Mouse (Mus musculus): ENCODE data around the gene Kcnq5. TPM values are rescaled to one million over a fixed set of nuclear protein-coding genes. Genes with fewer than 3 reads are reported as not detected.
A peak's percentile ranks its signal among the peaks of the same experiment; 100 is the strongest.

Kcnq5 gene
- total RNA-seq (2012; rRNA removed), result 7.6 and 8.2 TPM in 2 replicates
- 7.3 and 8.7 TPM in 2 replicates for total RNA-seq (2014; rRNA removed)
- polyA plus RNA-seq (2012; ENCODE audit: insufficient read length, low read depth), result 5.5 and 6.5 TPM in 2 replicates

GRCm38 (mm10) chr1:21961251-21962082, at the start of gene Kcnq5:
TSS of gene Kcnq5 (minus strand) at chr1:21961942.
- H3K27me3 ChIP-seq (replicated peaks), result no peaks in the 10 kb centered on the region
- H3K9me3 ChIP-seq (replicated peaks; ENCODE audit: low read length), result no peaks in the 10 kb centered on the region
- in situ Hi-C loops (cut with MboI; ENCODE audit: low pct_ligation_motif_present, low pct_unique_long_range_greater_than_20kb, low sequenced_read_pairs), result loop anchor here (25.0 kb wide), 2 partner anchors 301 to 349 kb away; no protein-coding TSS in a partner anchor
- peak within 1 kb of the TSS; percentile 73 for H3K9ac ChIP-seq (ENCODE audit: insufficient read depth, low read depth)
- peaks cover 0 to 30% of the 10 kb centered on the region in 2 experiments; a peak in 2 of 4 replicates for H3K4me1 ChIP-seq (ENCODE audit: control insufficient read depth in 1 of 2, insufficient read depth in 2 of 2)
- DNase-seq (ENCODE audit: extremely low read depth), result peak; percentile 51
- dilution Hi-C loops (cut with MboI; ENCODE audit: extremely low pct_ligation_motif_present, extremely low pct_unique_long_range_greater_than_20kb, low sequenced_read_pairs), result no loop called here
- peak within 1 kb of the TSS; percentile 72 to 89 (median 80) for H3K4me3 ChIP-seq (replicated peaks in 1 of 3; ENCODE audit: low read depth in 2 of 3, low read length in 2 of 3, poor library complexity in 1 of 3)
- peaks cover 19% of the 10 kb centered on the region for H3K79me2 ChIP-seq (replicated peaks; ENCODE audit: control insufficient read depth, extremely low read depth, insufficient read depth, poor library complexity, severe bottlenecking)
- H3K36me3 ChIP-seq (replicated peaks in 1 of 2; ENCODE audit: control insufficient read depth in 1 of 2, insufficient read depth in 1 of 2, low read length in 1 of 2), result no peaks in the 10 kb centered on the region
- H3K27ac ChIP-seq (ENCODE audit: insufficient read depth, low read depth), result peak within 1 kb of the TSS; percentile 87
- H3K4me2 ChIP-seq (ENCODE audit: insufficient read depth, low read depth, poor library complexity, severe bottlenecking), result peak within 1 kb of the TSS; percentile 76
- TF ChIP-seq ZNF384 (IDR thresholded peaks at IDR 0.05; ENCODE audit: low read depth, low read length) (no peak), EP300 (IDR thresholded peaks at IDR 0.05; ENCODE audit: low read length) (no peak), KAT2A (IDR thresholded peaks at IDR 0.05; ENCODE audit: insufficient replicate concordance, low read length) (no peak), USF1 (IDR thresholded peaks at IDR 0.05; ENCODE audit: low read depth, low read length) (no peak), IRF4 (IDR thresholded peaks at IDR 0.05; ENCODE audit: low read depth, low read length) (no peak), POLR2AphosphoS2 (IDR thresholded peaks at IDR 0.05; ENCODE audit: low read depth, low read length) (no peak), MAX (IDR thresholded peaks at IDR 0.05; ENCODE audit: low read length) (no peak; the same call in 1 of the 2 replicates), ELF1 (IDR thresholded peaks at IDR 0.05; ENCODE audit: low read depth, low read length) (no peak; the same call in 1 of the 2 replicates), CHD1 (IDR thresholded peaks at IDR 0.05; ENCODE audit: low read depth, low read length) (no peak; the same call in 1 of the 2 replicates), HCFC1 (IDR thresholded peaks at IDR 0.05; ENCODE audit: low read depth, low read length) (no peak), MAFK (IDR thresholded peaks at IDR 0.05; ENCODE audit: insufficient replicate concordance, low read length) (no peak), CTCF (conservative IDR thresholded peaks at IDR 0.05 in 1 of 2, IDR thresholded peaks at IDR 0.05 in 1 of 2; ENCODE audit: low read depth in 2 of 2, low read length in 2 of 2) (peak in 1 of 2 experiments; percentile 61; a peak in 2 of 4 replicates), GABPA (IDR thresholded peaks at IDR 0.05; ENCODE audit: insufficient replicate concordance, low read depth, low read length) (no peak), JUND (conservative IDR thresholded peaks at IDR 0.05; ENCODE audit: low read depth, low read length) (no peak), SMC3 (IDR thresholded peaks at IDR 0.05; ENCODE audit: low read depth, low read length) (peak; percentile 18; the same call in 1 of the 2 replicates), BHLHE40 (IDR thresholded peaks at IDR 0.05; ENCODE audit: low read depth, low read length) (peak; percentile 90), MEF2A (IDR thresholded peaks at IDR 0.05; ENCODE audit: borderline replicate concordance, low read depth, low read length) (no peak), ZC3H11A (IDR thresholded peaks at IDR 0.05; ENCODE audit: low read depth, low read length) (no peak), E2F4 (IDR thresholded peaks at IDR 0.05; ENCODE audit: insufficient replicate concordance, low read depth, low read length) (no peak), ZKSCAN1 (IDR thresholded peaks at IDR 0.05; ENCODE audit: borderline replicate concordance, low read depth, low read length) (no peak), POLR2A (IDR thresholded peaks at IDR 0.05; ENCODE audit: low read depth, low read length) (peak; percentile 26; the same call in 1 of the 2 replicates), CHD2 (IDR thresholded peaks at IDR 0.05; ENCODE audit: low read length) (no peak), UBTF (IDR thresholded peaks at IDR 0.05; ENCODE audit: low read depth, low read length) (peak; percentile 95), RAD21 (IDR thresholded peaks at IDR 0.05; ENCODE audit: low read depth, low read length) (no peak; the same call in none of the 2 replicates), SIN3A (IDR thresholded peaks at IDR 0.05; ENCODE audit: low read length) (peak; percentile 31; the same call in 1 of the 2 replicates), JUN (IDR thresholded peaks at IDR 0.05; ENCODE audit: insufficient read depth, low read depth, low read length) (no peak), NRF1 (IDR thresholded peaks at IDR 0.05; ENCODE audit: low read depth, low read length) (peak; percentile 7; the same call in 1 of the 2 replicates), ZMIZ1 (IDR thresholded peaks at IDR 0.05; ENCODE audit: low read depth, low read length) (no peak), NELFE (IDR thresholded peaks at IDR 0.05; ENCODE audit: low read depth, low read length) (peak; percentile 24; the same call in 1 of the 2 replicates), PAX5 (IDR thresholded peaks at IDR 0.05; ENCODE audit: low read length) (no peak), MAZ (IDR thresholded peaks at IDR 0.05; ENCODE audit: low read depth, low read length) (no peak), TBP (conservative IDR thresholded peaks at IDR 0.05; ENCODE audit: low read depth, low read length) (no peak), RCOR1 (conservative IDR thresholded peaks at IDR 0.05; ENCODE audit: low read depth, low read length) (no peak), USF2 (conservative IDR thresholded peaks at IDR 0.05; ENCODE audit: low read depth, low read length) (no peak), MYC (IDR thresholded peaks at IDR 0.05; ENCODE audit: low read depth, low read length) (no peak), ETS1 (conservative IDR thresholded peaks at IDR 0.05; ENCODE audit: low read depth, low read length) (no peak), TCF12 (IDR thresholded peaks at IDR 0.05; ENCODE audit: low read depth, low read length) (peak; percentile 47; the same call in 1 of the 2 replicates)
